Mouse (Mus musculus): Measurements from ENCODE around the gene Lrig1. TPM values are rescaled to one million over a fixed set of nuclear protein-coding genes. Genes with fewer than 3 reads are reported as not detected.

Gene Lrig1
- polyA plus RNA-seq, 1 experiment from 2014 or later, result 45.8 TPM

DNA sequence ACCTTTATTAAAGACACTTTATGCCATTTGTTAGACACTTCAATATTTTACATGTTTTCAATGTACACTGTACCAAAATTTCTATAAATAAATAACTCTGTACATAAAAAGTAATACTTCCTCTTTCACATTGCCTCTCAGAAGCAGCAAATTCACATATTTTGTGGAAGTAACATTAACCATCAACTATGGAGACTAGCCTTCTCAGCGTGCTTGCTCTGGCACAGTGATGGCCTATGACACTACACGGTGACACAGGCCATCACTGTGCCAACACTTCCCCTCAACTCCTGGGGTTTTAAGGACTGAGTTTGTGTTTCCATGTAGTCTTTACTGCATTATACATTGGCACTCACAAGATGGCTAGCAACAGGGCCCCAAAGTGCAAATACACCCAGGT lies 95.4 kb downstream of the Lrig1 start:
- ChIA-PET POLR2A (interaction anchor here (0.9 to 1.6 kb wide), 2 partner anchors 24 to 42 kb away, joined by 3 read pairs; no protein-coding TSS in a partner anchor), CTCF (interaction anchor here (0.9 to 2.5 kb wide), 5 partner anchors 15 to 364 kb away, joined by 3 to 6 read pairs (median 3); no protein-coding TSS in a partner anchor)
- ATAC-seq, result no peak
- DNase-seq (ENCODE audit: low read depth, low spot score), result no peak
- in situ Hi-C loops (cut with MboI; ENCODE audit: low pct_unique_long_range_greater_than_20kb), result no loop called here
- no peaks in the 10 kb centered on the region for H3K27me3 ChIP-seq
- TF ChIP-seq CTCF (IDR thresholded peaks at IDR 0.05), result no peak

DNA sequence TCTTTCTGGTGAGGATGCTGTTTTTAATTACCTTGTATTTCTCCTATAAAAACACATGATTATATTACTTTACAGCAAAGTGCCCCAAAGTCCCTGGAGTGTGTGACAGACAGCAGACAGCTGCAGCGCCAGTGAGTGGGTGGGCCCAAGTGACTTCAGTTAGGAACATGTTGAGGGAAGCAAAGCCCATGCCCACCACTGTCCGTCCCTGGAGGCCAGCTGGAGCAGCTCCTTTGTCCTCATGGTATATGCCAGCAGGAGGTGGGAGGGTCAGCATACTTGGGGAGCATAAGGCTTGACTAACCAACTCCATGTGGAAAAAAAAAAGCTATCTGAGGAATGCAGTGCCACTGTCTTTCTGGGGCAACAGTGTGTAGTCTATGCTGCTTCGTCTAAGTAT lies 95.9 kb downstream of the Lrig1 start:
- in situ Hi-C loops (cut with MboI; ENCODE audit: low pct_unique_long_range_greater_than_20kb), result no loop called here
- ChIA-PET POLR2A (interaction anchor here (0.9 to 1.6 kb wide), 2 partner anchors 25 to 41 kb away, joined by 3 read pairs; no protein-coding TSS in a partner anchor), CTCF (interaction anchor here (0.9 to 2.5 kb wide), 6 partner anchors 12 to 365 kb away, joined by 3 to 6 read pairs (median 4); no protein-coding TSS in a partner anchor)
- H3K27me3 ChIP-seq, result no peaks in the 10 kb centered on the region
- peak; percentile 41 for DNase-seq (ENCODE audit: low read depth, low spot score)
- no peak for TF ChIP-seq CTCF (IDR thresholded peaks at IDR 0.05)
- ATAC-seq, result peak; percentile 89

DNA sequence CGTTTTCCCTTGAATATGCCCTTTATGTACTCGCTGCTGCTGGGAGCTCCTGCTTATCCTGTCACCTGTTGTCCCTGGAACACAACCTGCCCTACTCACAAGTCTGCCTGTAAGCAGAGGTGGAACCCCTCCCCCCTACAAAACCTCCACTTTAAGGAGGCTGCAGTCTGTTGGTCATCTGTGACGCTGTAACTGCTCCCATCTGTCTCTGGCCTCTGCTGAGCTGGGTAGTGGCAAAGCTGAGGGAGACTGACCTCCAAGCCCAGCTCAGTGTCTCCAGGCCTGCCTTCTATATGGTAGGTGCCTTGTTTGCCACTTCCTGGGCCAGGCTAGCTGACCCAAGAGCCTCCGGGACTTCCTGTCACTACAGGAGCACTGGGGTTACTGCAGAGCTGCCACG lies 98.1 kb downstream of the Lrig1 start:
- CTCF ChIA-PET, result no interaction called here
- H3K27me3 ChIP-seq, result no peaks in the 10 kb centered on the region
- in situ Hi-C loops (cut with MboI; ENCODE audit: low pct_unique_long_range_greater_than_20kb), result no loop called here
- POLR2A ChIA-PET, result no interaction called here
- no peak for TF ChIP-seq CTCF (IDR thresholded peaks at IDR 0.05)
- ATAC-seq, result no peak
- no peak for DNase-seq (ENCODE audit: low read depth, low spot score)

DNA sequence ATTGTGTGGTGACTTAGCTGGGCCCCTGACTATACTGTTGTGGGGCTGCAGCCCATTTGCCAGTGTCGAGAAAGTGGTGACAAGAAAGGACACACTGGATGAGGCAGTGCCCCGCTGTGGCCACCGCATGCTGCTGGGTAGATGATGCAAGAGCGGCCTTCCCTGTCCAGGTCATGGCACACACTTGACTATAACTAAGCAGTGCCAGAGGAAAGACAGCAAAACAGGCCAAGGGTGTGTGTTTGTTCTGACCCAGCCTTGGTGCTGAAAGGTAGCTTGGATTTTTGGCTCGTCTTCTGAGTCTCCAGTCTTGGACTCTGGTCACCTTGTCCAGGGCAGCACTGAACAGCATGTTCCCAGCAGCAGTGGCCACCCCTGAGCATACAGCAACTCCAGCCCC lies 98.9 kb downstream of the Lrig1 start:
- ChIA-PET POLR2A (no interaction called here), CTCF (interaction anchor here (1.1 to 1.8 kb wide), 3 partner anchors 13 to 366 kb away, joined by 3 to 6 read pairs (median 4); no protein-coding TSS in a partner anchor)
- no peak for ATAC-seq
- in situ Hi-C loops (cut with MboI; ENCODE audit: low pct_unique_long_range_greater_than_20kb), result no loop called here
- no peak for DNase-seq (ENCODE audit: low read depth, low spot score)
- no peaks in the 10 kb centered on the region for H3K27me3 ChIP-seq
- TF ChIP-seq CTCF (IDR thresholded peaks at IDR 0.05), result no peak

DNA sequence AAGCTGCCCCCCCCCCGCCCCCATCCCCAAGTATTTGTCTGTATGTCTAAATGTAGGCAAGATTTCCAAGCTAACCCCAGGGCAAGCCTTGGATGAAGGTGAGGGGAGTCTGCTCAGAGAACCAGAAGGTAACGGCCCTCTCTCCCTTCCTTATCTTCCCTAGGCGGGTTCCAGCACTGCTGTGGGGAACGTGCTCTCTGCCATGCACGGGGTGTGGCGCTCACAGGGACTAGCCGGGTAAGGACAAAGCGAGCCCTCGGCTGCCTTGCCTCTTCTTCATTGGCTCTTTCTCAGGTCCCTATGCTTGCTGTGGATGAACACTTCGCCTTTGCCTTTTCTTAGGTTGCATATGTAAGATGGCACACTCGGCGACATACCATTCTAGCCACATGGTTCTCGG lies 100.9 kb downstream of the Lrig1 start:
- in situ Hi-C loops (cut with MboI; ENCODE audit: low pct_unique_long_range_greater_than_20kb), result no loop called here
- ATAC-seq (no peak), DNase-seq (ENCODE audit: low read depth, low spot score) (no peak)
- POLR2A ChIA-PET, result no interaction called here
- H3K27me3 ChIP-seq, result no peaks in the 10 kb centered on the region
- no peak for TF ChIP-seq CTCF (IDR thresholded peaks at IDR 0.05)
- CTCF ChIA-PET, result interaction anchor here (1.8 kb wide), 1 partner anchor 368 kb away, joined by 6 read pairs; no protein-coding TSS in a partner anchor

DNA sequence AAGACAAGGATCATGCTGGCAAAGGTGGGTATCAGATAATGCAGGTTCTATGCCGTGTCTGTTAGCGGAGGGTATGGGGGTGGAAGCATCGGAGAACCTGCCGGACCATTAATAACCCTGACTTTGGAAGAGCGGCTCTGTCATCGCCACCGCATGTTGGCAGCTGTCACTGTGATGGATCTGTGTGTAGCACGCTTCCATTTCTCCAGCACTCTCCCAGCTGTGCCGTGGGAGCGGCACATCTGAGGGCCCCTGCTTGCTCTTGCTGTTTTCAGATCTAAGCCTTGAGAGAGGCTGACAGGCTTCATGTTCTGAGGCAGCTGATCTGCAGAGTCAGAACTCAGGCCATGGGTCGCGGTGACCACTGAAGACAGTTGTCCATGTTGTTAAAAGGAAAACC lies 101.5 kb downstream of the Lrig1 start:
- H3K27me3 ChIP-seq, result no peaks in the 10 kb centered on the region
- CTCF ChIA-PET, result no interaction called here
- no peak for DNase-seq (ENCODE audit: low read depth, low spot score)
- no peak for ATAC-seq
- POLR2A ChIA-PET, result no interaction called here
- in situ Hi-C loops (cut with MboI; ENCODE audit: low pct_unique_long_range_greater_than_20kb), result no loop called here
- no peak for TF ChIP-seq CTCF (IDR thresholded peaks at IDR 0.05)

DNA sequence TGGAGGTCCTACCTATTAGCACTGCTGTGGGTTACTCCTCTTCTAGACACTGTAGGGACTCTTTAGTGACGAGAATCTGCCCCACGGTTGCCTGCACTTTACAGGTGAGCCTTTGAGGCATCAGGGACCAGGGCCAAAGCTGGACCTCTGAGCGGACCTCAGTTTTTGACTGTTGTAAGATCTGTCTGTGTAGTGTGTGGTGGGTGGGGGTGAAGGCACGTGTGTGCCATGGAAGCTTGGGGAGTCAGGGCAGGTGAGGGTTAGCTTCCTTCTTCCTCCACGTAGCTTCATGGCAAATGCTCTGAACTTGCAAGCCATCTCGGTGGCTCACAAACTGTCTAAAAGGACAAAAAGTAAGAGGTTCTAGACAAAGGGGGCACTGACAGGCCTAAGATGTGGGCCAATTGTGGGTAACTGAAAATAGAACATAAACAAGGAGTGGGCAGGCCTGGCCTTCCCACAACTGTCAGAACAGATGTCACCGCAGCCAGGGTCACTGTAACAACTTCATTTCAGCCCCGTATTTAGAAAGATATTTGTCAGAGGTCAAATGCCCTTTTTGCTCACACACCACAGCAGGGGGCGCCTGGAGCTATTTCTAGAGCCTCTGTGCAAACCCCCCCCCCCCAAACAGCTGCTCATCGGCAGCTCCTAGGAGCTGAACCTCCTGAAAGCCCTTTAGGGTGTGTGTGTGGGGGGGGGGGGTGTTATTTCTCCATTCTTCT lies 103.0 kb downstream of the Lrig1 start:
- no peak for ATAC-seq
- in situ Hi-C loops (cut with MboI; ENCODE audit: low pct_unique_long_range_greater_than_20kb), result no loop called here
- CTCF ChIA-PET, result interaction anchor here (0.9 to 3.2 kb wide), 12 partner anchors 9 to 379 kb away, joined by 3 to 12 read pairs (median 4); no protein-coding TSS in a partner anchor
- H3K27me3 ChIP-seq, result no peaks in the 10 kb centered on the region
- DNase-seq (ENCODE audit: low read depth, low spot score), result no peak
- no peak for TF ChIP-seq CTCF (IDR thresholded peaks at IDR 0.05)
- POLR2A ChIA-PET, result interaction anchor here (0.8 kb wide), 1 partner anchor 29 kb away, joined by 4 read pairs; no protein-coding TSS in a partner anchor

DNA sequence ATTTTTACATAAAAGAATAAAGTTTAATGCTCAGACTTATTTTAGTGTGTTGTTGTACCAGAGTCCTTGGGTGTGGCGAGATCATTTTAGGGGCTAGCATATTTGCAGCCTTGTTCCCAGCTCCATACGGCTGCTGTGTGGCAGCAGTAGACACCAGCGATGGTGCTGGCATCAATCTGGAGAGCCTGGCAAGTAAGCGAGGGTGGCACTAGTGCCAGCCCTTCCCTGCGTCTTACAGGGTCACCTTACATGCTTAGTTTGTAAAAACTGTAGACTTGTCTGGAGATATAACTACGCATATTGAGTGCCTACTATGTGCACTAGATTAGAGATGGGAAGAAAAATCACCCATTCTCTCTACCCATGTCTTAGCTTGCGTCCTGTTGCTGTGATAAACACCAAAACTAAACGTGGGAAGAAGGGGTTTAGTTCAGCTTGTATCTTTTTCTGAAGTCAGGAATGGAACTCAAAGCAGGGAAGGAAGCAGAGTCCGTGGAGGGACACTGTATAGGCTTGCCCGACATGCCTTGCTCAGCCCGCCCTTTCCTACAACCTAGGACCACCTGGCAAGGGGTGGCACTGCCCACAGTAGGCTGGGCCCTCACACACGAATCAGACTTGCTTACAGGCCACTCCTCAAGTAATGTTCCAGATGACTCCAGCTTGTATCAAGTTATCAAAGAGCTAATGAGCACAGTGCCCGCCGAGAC lies 103.8 kb downstream of the Lrig1 start:
- ATAC-seq (no peak), DNase-seq (ENCODE audit: low read depth, low spot score) (no peak)
- H3K27me3 ChIP-seq, result no peaks in the 10 kb centered on the region
- CTCF ChIA-PET, result interaction anchor here (0.9 to 3.2 kb wide), 8 partner anchors 10 to 371 kb away, joined by 3 to 12 read pairs (median 5); no protein-coding TSS in a partner anchor
- TF ChIP-seq CTCF (IDR thresholded peaks at IDR 0.05), result no peak
- in situ Hi-C loops (cut with MboI; ENCODE audit: low pct_unique_long_range_greater_than_20kb), result no loop called here
- POLR2A ChIA-PET, result interaction anchor here (0.7 to 0.8 kb wide), 2 partner anchors 30 to 942 kb away, joined by 4 read pairs; no protein-coding TSS in a partner anchor

DNA sequence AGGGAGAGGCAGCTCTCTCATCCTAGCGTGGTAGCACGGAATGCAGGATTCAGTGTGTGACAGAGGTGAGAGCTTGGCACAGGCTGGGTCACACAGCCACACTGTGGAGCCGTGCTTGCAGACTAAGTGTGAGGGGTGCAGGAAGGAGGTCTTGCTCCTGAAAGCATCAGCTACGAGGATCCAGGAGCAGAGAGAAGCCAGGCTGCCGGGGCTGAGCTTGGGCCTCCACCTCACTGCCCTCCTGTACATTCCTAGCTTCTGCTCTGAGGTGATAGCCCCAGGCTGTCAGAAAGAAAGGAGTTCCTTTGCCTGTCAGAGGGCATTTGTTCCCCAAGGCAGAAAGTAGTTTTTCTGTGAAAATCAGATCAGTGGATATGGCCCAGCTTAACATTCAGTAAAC lies 104.8 kb downstream of the Lrig1 start:
- ChIA-PET CTCF (interaction anchor here (1.1 to 3.2 kb wide), 3 partner anchors 9 to 31 kb away, joined by 3 to 12 read pairs (median 6); no protein-coding TSS in a partner anchor), POLR2A (no interaction called here)
- no peak for TF ChIP-seq CTCF (IDR thresholded peaks at IDR 0.05)
- H3K27me3 ChIP-seq, result no peaks in the 10 kb centered on the region
- no peak for DNase-seq (ENCODE audit: low read depth, low spot score)
- in situ Hi-C loops (cut with MboI; ENCODE audit: low pct_unique_long_range_greater_than_20kb), result no loop called here
- no peak for ATAC-seq

DNA sequence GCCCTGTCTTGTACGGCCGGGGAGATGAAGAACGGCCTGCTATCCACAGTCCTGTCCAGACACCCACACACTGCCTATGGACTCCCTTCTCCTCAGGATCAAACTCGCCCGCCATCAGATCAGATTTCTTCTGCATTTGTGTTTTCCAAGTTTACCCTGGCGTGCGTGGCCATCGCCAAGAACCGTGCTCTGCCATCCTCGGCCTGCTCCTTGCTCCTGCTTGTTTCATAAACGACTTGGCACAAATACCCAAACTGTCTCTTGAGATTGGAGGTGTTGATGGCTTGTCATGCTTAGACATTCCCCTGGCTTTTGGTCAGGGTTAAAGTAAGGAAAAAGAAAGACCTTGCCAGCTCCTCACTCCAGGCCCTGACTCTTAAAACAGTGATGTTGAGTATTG lies 105.2 kb downstream of the Lrig1 start:
- ATAC-seq (no peak), DNase-seq (ENCODE audit: low read depth, low spot score) (no peak)
- in situ Hi-C loops (cut with MboI; ENCODE audit: low pct_unique_long_range_greater_than_20kb), result loop anchor here (5.0 kb wide), 1 partner anchor 47 kb away; no protein-coding TSS in a partner anchor
- no peak for TF ChIP-seq CTCF (IDR thresholded peaks at IDR 0.05)
- H3K27me3 ChIP-seq, result no peaks in the 10 kb centered on the region
- CTCF ChIA-PET, result interaction anchor here (1.1 to 3.0 kb wide), 2 partner anchors 11 to 31 kb away, joined by 3 to 6 read pairs; no protein-coding TSS in a partner anchor
- POLR2A ChIA-PET, result no interaction called here
